Mouse (Mus musculus) 3134 (cell line): ENCODE measurements around the gene Sema5a.

Source experiments
- DNase-seq: peaks from one replicate; pipeline ENCODE4 v3.0.0-alpha.2; 2011; ENCODE audit warnings: low spot score; ENCODE audit not compliant: insufficient read length; ENCODE audit errors: extremely low read depth

Sema5a gene

GRCm38 (mm10) chr15:32532539-32532938 is 287.9 kb downstream of the Sema5a start:
- no peak for DNase-seq

- no peak for DNase-seq
Measured at GRCm38 (mm10) chr15:32533541-32534080, 289.0 kb downstream of the Sema5a start.

- no peak for DNase-seq
Measured at GRCm38 (mm10) chr15:32536755-32537503, 292.3 kb downstream of the Sema5a start.

DNA sequence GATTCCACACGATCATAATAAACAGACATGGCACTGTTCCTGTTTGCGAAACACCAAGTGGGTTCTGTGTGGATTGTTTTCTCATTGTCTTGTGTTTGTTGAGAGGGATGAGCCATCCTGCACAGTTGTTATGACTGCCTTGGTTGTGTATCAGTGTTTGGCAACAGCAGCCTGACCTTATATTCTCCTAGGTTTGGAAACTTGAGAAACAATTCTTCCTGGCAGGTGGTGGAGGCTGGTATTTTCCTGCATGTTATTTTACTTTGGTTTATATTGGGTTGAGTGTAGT is 292.8 kb downstream of the Sema5a start:
- no peak for DNase-seq

DNA sequence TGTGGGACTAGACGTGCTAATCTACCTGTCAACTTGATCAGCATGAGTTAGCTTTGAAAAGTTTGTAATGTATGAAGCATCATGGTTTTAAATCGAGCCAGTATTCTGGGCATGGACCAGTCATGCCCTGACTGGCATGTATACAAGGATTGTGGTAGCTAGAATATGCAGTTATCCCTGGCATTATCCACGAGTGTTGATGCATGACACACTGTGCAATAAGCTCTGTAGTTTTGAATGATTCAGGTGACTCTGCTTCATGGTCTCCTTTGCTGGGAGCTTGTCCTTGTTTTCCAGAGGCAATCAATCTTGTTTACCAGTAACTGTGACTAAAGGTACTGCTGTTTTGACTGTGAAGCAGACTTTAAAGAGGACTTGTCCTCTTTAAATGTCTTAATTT is 293.5 kb downstream of the Sema5a start:
- no peak for DNase-seq

DNA sequence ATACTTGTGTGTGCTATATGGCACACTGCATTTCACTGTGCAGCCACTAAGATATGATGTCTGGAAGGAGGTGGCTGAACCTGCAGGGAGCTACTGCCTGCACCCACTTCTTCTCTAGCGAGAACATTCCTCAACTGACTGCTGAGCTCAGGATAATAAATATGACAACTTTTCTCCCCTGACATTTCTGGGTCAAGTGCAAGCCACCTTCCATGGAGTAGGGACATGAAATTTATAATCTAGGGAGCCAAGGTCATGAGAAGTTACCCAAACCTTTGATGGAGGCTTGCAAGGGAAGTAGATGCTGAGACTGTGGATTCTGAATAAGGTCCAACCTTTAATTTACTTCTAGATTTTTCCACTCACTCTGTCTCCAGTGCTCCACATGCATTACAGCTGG is 298.1 kb downstream of the Sema5a start:
- DNase-seq, result no peak

GRCm38 (mm10) chr15:32543181-32543580 is 298.6 kb downstream of the Sema5a start:
- DNase-seq, result no peak

DNA sequence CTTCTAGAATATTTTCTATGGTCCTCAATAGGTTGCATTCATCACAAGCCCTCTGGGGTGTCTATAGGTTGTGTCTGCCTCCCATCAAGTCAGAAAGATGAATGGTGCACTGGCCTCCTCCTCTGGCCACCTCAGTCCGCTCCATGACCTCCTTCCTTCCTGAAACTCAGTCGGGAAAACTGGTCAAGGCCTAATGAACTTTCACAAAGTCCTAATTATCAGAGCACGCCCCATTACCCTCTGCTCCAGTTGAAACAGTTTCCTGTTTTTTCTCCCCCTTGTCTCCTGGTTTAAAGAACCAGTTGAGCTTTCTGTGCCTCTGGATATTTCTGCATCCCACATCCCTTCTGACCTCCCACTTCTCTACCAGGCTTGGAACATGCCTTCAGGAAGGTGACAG is 300.8 kb downstream of the Sema5a start:
- no peak for DNase-seq

- no peak for DNase-seq
Measured at GRCm38 (mm10) chr15:32546746-32547145, 302.1 kb downstream of the Sema5a start.

DNA sequence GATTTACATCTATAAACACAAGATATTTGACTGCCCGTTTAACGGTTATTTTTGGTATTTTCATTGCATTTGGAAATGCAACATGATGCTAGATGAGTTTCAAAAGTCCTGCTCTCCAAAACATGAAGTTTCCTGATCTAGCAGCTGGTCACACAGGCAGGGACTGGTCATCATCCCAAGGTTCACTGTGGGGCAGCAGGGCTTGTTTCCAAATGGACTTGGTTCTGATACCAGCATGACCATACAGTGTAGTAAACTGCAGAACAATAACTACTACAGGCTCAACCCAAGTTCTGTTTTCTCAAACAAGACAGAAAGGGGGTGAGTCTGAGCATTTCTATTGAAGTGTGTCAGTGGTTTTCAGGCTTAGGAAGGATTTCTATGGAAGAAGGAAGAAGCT is 314.3 kb downstream of the Sema5a start:
- no peak for DNase-seq

GRCm38 (mm10) chr15:32562600-32562999 is 318.0 kb downstream of the Sema5a start:
- DNase-seq, result peak; percentile 19

DNA sequence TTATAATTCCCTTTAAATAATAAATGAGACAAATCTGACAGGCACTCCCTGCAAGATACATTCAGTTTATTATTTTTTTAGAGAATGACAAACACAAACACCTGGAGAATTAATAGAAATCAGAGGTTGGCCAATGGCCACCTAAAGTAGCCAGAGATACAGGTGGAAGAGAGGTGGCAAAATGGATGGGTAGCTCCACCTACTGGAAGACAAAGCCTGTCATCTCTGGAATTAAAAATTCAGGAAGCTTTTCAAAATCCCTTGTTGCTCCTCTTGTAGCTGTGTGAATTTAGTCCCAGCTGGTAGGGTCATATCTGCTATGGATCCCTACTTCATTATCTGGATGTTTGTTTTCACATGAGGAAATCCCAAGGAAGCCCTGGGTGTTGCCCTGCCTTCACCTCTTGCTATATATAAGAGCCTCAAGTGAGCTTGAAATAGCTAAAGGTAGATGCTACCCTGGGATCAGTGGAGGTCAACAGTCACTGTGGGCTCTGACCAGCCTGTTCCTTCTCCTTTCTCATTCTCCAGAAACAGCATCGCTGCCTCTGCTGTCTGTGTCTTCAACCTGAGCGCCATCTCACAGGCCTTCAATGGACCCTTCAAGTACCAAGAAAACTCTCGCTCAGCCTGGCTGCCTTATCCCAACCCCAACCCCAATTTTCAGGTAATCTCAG is 323.7 kb downstream of the Sema5a start:
- peak; percentile 14 for DNase-seq

DNA sequence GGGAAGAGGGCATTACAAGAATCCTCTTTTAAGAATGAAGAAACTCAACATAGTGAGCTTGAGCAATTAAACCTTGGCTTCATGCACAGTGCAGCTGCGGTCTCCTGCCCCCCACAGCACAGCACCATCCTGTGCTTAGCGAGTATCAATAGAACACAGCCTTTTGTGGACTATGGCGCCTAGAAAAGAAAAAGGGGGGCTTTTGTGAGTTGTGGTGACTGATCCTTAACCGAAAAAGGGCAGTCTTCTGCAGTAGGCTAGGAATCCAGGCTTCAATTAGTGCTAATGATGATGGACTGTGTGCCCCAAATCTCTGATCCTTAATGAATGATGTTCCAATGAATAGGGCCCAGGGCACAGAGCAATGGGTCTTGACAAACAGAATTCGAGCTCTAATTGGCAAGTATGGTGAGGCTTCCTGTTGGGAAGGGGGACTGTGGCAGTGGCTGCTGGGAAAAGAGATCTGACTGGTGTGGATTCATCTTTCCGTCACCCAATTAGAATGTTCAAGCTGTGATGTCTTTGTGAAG is 324.3 kb downstream of the Sema5a start:
- no peak for DNase-seq

DNA sequence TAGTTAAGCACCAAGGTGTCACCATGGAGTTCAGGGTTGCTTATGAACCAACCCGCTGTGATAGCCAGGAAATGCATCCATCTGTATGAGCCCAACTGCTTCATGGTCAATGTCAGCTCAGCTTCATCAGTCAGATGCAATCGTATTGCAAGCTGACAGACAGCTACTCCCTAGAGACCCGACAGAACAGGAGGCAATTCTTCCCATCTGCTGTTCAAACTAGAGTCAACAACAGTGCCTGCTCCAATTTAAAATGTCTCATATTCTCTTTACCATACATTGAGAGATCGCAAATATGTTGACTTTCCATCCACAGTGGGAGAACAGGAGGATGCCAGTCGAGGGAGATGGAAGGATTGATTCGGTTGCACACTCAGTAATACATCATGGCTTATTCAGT is 329.7 kb downstream of the Sema5a start:
- DNase-seq, result no peak

DNA sequence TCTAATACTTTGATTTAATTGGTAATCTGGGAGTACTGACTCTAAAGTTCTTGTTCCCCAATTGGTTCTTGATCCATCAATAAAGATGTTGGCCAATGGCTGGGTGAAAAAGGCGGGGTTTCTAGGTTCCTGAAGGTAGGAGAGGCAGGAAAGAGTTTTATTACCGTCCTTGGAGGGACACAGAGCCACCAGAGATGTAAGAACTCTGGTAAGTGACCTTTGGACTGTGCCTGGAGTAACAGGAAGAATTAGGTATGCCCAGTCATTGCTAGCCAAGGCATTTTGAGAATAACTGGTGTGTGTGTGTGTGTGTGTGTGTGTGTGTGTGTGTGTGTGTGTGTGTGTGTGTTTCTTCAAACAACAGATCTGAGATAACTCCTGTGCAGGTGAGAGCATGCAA is 330.6 kb downstream of the Sema5a start:
- DNase-seq, result no peak

GRCm38 (mm10) chr15:32579351-32579750 is 334.7 kb downstream of the Sema5a start:
- no peak for DNase-seq

DNA sequence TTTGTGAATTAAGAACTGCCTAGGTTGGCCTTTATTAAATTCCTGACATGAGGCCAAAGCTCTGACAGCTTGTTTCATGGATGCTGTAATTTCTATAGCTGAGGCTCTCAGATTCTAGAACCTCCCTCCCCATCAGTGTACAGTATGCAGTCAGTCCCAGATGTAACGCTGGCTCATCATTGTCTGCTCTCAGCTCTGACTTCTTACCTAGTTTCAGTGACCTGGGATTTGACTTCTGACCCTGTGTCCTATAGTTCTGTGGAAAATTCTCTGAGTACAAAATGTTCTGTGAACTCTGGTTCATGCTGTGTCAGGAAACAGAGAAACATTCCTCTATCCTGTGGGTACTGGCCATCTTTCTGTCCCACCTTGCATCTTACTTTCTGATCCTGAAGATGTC is 346.0 kb downstream of the Sema5a start:
- no peak for DNase-seq

GRCm38 (mm10) chr15:32593746-32594145 is 349.1 kb downstream of the Sema5a start:
- DNase-seq, result no peak

DNA sequence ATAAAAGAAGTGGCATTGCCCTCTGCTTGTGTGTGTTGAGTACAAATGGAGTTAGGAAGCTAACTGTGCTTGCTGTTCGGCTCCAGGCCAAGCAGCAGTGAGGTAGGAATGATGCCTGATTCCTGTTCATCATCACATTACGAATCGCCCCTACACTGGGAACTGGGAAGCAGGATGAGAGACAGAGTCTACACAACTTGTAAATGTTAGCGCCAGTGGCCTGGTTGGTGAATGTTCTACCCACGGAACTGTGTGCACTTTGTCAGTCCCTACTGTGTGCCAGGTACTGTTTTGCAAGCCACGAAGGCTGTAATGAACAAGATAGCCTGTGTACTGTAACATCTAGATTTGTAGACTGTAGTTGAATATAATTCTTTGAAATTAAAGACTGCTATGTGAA is 352.0 kb downstream of the Sema5a start:
- DNase-seq, result no peak

GRCm38 (mm10) chr15:32597189-32597588 is 352.6 kb downstream of the Sema5a start:
- no peak for DNase-seq

DNA sequence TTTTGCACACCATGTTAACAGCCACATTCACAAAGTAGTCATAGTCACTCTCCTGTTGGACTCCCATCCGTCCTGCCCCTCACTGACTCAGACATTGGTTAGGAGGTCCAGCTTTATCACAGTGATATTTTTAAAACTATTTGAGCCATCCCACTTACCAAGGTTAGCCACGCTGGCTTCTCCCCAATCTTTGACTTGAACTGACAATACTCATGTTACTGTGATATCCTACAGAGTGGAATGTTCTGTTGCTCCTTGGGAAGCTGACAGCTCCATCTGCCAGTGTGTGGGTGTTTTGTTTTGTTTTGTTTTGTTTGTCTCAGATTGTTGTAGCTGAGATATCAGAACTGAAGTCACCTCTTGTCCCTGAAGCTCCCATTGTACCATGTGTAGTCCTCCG is 362.6 kb downstream of the Sema5a start:
- no peak for DNase-seq

DNA sequence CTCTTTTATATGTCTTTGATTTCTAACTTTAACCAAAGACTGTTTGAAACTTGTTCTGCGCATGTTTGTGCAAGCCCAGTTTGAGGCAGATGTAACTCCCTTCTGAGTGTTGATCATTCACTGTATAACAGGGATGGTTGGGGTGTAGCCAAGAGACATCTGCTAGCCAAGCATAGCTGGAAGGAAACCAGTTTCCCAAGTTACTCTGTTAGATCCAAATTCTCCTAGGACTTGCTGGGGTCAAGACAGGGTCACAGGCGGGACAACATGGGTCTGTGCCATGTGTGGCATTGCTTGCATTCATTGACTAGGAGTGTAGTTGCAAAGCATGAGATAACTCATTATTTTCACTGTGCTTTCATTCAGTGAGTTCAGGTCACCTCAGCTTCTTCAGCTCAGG is 366.2 kb downstream of the Sema5a start:
- DNase-seq, result no peak
